Mouse (Mus musculus) subcutaneous adipose tissue, adult 2 months (tissue): ENCODE measurements around the gene Olfr1135. TPM values are rescaled to one million over a fixed set of nuclear protein-coding genes. Genes with fewer than 3 reads are reported as not detected.

ENCODE experiments used
- polyA plus RNA-seq: library from polyadenylated mRNA; depleted of rRNA; stranded (reverse); fragments of >200 nt; gene quantifications from 2 replicates; pipeline ENCODE4 v1.2.3, GENCODE M21; 2012; ENCODE audit warnings: low replicate concordance; rRNA removed

Gene Olfr1135
- not detected in 2 replicates for polyA plus RNA-seq

GRCm38 (mm10) chr2:87673564-87673963 lies at the start of gene Olfr1135:
TSS of gene Olfr1135 (minus strand) at chr2:87673664.

DNA sequence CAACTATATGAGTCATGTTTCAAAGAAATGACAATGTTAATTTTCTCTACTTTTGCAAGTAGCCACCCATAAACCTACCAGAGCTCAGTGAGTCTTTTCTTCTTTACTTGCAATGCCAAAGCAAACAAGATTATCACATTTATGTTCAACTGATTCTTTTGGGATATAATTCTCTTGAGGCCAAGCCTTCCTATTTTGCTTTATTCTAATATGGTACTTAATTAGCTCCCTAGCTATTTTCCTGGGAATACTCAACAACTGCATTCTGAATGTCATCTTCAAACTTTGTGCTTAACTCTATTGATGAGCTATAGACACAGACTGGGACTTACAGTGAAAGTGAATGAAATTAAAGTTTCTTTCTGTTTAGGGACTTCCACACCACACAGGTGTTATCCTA lies 39.6 kb upstream of the Olfr1135 start, which contains the start of gene Olfr1137:
Gene Olfr1137 (minus strand): TSS at position 101 of the 400 bp plus-strand sequence.

GRCm38 (mm10) chr2:87693847-87694246 lies 20.4 kb upstream of the Olfr1135 start, which contains the start of gene Olfr1136:
TSS of gene Olfr1136 (minus strand) at chr2:87693947.

DNA sequence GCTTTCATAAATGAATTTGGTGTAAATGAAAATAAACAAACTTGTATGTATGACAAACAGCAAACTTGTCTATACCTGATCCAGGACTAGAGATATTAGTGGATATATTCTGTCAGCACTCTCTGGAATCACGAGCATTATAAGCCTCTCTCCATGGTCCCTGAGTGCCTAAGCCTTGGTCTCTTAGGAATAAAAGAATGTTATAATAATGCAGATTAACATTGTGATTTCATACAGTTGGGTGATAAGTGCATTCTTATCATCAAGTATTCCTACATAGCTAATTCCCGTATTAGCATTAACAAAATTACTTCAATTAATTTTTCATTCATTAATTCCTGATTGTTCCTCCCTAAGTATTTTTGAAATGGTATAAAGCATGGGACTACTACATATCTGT lies 15.1 kb downstream of the Olfr1135 start, which contains the start of gene Olfr1134:
Gene Olfr1134 (minus strand): TSS at position 101 of the 400 bp plus-strand sequence.

DNA sequence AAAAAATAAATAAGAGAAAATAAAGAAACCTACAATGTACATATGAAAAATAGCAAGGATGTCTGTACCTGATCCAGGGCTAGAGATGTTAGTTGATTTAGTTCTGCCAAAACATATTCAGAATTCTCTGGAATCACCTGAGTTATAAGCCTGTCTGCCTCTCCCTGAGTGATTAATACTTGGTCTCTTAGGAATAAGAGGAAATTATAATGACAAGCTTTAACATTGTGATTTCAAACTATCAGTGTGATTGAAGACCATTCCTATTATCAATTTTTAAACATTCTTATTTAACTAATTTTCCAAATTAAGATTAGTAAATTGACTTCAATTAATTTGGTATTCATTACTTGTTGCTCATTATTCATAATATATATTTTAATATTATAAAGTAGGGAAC lies 26.2 kb downstream of the Olfr1135 start, which contains the start of gene Olfr1133:
Gene Olfr1133 (minus strand): TSS at position 101 of the 400 bp plus-strand sequence.

DNA sequence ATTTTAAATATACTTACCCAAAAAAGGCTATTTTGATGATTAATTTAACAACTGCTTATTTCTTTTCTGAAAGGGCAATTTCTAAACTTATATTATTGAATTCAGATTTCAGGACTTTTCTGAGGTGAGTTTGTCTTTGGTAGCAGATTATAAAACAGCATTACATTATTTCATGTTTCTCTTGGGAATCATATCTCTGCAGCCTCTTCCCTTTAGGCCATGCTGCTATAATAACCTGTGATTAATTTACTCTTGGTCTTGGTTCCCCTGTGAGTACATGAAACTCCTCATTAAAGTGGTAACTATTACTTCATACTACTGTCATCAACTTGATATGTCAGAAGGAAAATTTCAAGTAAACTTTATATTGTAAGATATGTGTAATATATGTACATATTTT lies 36.0 kb downstream of the Olfr1135 start, which contains the start of gene Olfr1132:
Gene Olfr1132 (minus strand): TSS at position 101 of the 400 bp plus-strand sequence.

GRCm38 (mm10) chr2:87626804-87627203 lies 46.7 kb downstream of the Olfr1135 start, which contains the start of gene Olfr1131:
TSS of gene Olfr1131 (plus strand) at chr2:87627104.

Other genes with a start within 250 kb of the Olfr1135 start
- not detected in 2 replicates for gene Olfr1124, start 243.4 kb downstream of the Olfr1135 start, polyA plus RNA-seq
- gene Olfr1126, start 219.7 kb downstream of the Olfr1135 start, polyA plus RNA-seq, result not detected in 2 replicates
- not detected in 2 replicates for gene Pramel7, start 176.6 kb downstream of the Olfr1135 start, polyA plus RNA-seq
- not detected in 2 replicates for gene Pramel6, start 167.1 kb downstream of the Olfr1135 start, polyA plus RNA-seq
- gene Olfr153, start 141.9 kb downstream of the Olfr1135 start, polyA plus RNA-seq, result not detected in 2 replicates
- gene Olfr1128, start 128.1 kb downstream of the Olfr1135 start, polyA plus RNA-seq, result not detected in 2 replicates
- gene Olfr1129, start 99.8 kb downstream of the Olfr1135 start, polyA plus RNA-seq, result not detected in 2 replicates
- gene Olfr1130, start 67.5 kb downstream of the Olfr1135 start, polyA plus RNA-seq, result not detected in 2 replicates
- gene Olfr1131, start 46.6 kb downstream of the Olfr1135 start, polyA plus RNA-seq, result not detected in 2 replicates
- gene Olfr1132, start 36.1 kb downstream of the Olfr1135 start, polyA plus RNA-seq, result not detected in 2 replicates
- not detected in 2 replicates for gene Olfr1133, start 26.3 kb downstream of the Olfr1135 start, polyA plus RNA-seq
- not detected in 2 replicates for gene Olfr1134, start 15.2 kb downstream of the Olfr1135 start, polyA plus RNA-seq
- not detected in 2 replicates for gene Olfr1136, start 20.3 kb upstream of the Olfr1135 start, polyA plus RNA-seq
- gene Olfr1137, start 39.5 kb upstream of the Olfr1135 start, polyA plus RNA-seq, result not detected in 2 replicates
- not detected in 2 replicates for gene Olfr1138, start 66.3 kb upstream of the Olfr1135 start, polyA plus RNA-seq
- gene Olfr1140, start 70.1 kb upstream of the Olfr1135 start, polyA plus RNA-seq, result not detected in 2 replicates
- not detected in 2 replicates for gene Olfr1141, start 80.3 kb upstream of the Olfr1135 start, polyA plus RNA-seq
- not detected in 2 replicates for gene Olfr152, start 105.8 kb upstream of the Olfr1135 start, polyA plus RNA-seq
- not detected in 2 replicates for gene Olfr1143, start 126.9 kb upstream of the Olfr1135 start, polyA plus RNA-seq
- gene Olfr1145, start 136.2 kb upstream of the Olfr1135 start, polyA plus RNA-seq, result not detected in 2 replicates
- gene Olfr1148, start 156.9 kb upstream of the Olfr1135 start, polyA plus RNA-seq, result not detected in 2 replicates
- gene Olfr1150-ps1, start 170.3 kb upstream of the Olfr1135 start, polyA plus RNA-seq, result not detected in 2 replicates
- not detected in 2 replicates for gene Olfr1151, start 182.2 kb upstream of the Olfr1135 start, polyA plus RNA-seq
- not detected in 2 replicates for gene Olfr1152, start 192.8 kb upstream of the Olfr1135 start, polyA plus RNA-seq
- gene Olfr1153, start 221.3 kb upstream of the Olfr1135 start, polyA plus RNA-seq, result not detected in 2 replicates
- gene Olfr1154, start 231.5 kb upstream of the Olfr1135 start, polyA plus RNA-seq, result not detected in 2 replicates